Mouse (Mus musculus) embryonic facial prominence, embryonic 14.5 days (tissue): ENCODE data around the gene Irf4. TPM values are rescaled to one million over a fixed set of nuclear protein-coding genes. Genes with fewer than 3 reads are reported as not detected.

ENCODE experiments used
- ATAC-seq: fragments of 200-750 bp; cut with Nextera tagmentation; 2 replicates; pipeline ENCODE4 v1.8.0; 2017; ENCODE audit warnings: low read depth, moderate number of reproducible peaks, moderate TSS enrichment
- DNase-seq: peaks from one replicate; pipeline ENCODE4 v3.0.0-alpha.2; 2015; ENCODE audit warnings: low spot score
- H3K27ac ChIP-seq: fragments of 300-500 bp; sonication (generic); replicated peaks from 2 replicates; pipeline ENCODE4 v1.5.1; 2014; ENCODE audit warnings: low read depth, mild to moderate bottlenecking, low read length, moderate library complexity
- H3K27me3 ChIP-seq: fragments of 300-500 bp; sonication (generic); replicated peaks from 2 replicates; pipeline ENCODE4 v1.6.1; 2014; ENCODE audit warnings: low read length; ENCODE audit not compliant: control insufficient read depth, insufficient read depth
- H3K36me3 ChIP-seq: fragments of 300-500 bp; sonication (generic); 2 replicates; pipeline ENCODE4 v1.6.1; 2014; ENCODE audit warnings: low read length, mixed read lengths; ENCODE audit not compliant: control insufficient read depth, insufficient read depth
- H3K4me1 ChIP-seq: fragments of 300-500 bp; sonication (generic); 2 replicates; pipeline ENCODE4 v1.6.1; 2014; ENCODE audit warnings: antibody characterized with exemption, low read length; ENCODE audit not compliant: control insufficient read depth, insufficient read depth
- H3K4me2 ChIP-seq: fragments of 300-500 bp; sonication (generic); 2 replicates; pipeline ENCODE4 v1.6.1; 2014; ENCODE audit warnings: low read depth, mild to moderate bottlenecking, low read length, moderate library complexity, mixed read lengths
- H3K4me3 ChIP-seq: fragments of 300-500 bp; sonication (generic); 2 replicates; pipeline ENCODE4 v1.5.1; 2014; ENCODE audit warnings: low read depth, mild to moderate bottlenecking, low read length
- H3K9ac ChIP-seq: fragments of 300-500 bp; sonication (generic); 2 replicates; pipeline ENCODE4 v1.6.1; 2014; ENCODE audit warnings: low read depth, mild to moderate bottlenecking, low read length, moderate library complexity, mixed read lengths
- H3K9me3 ChIP-seq: fragments of 300-500 bp; sonication (generic); 2 replicates; pipeline ENCODE4 v1.6.1; 2016; ENCODE audit warnings: low read length; ENCODE audit not compliant: control insufficient read depth
- WGBS: fragments of 180-500 bp; shearing (Covaris S2); extraction: QIAGEN DNeasy Blood & Tissue Kit; methylation state at CpG from one replicate; pipeline ENCODE4 v1.1.7; 2014; 5-methylcytosine and 5-hydroxymethylcytosine counted together
- polyA plus RNA-seq: library from polyadenylated mRNA; unstranded; fragments of >200 nt; fragmentation: Nextera tagmentation; extraction: Ambion mirVana; gene quantifications from 2 replicates; pipeline ENCODE4 v1.2.1, GENCODE M21; 2014

Irf4 gene
- 0.20 and 0.33 TPM in 2 replicates for polyA plus RNA-seq

GRCm38 (mm10) chr13:30749021-30749556 lies at the start of gene Irf4:
Irf4 (plus strand) TSS chr13:30749226.
- Histone ChIP-seq H3K36me3 (no peaks in the 10 kb centered on the region), H3K9me3 (no peaks in the 10 kb centered on the region), H3K27ac (no peak within 1 kb of the TSS), H3K4me2 (peak within 1 kb of the TSS; percentile 68), H3K27me3 (peaks cover 58% of the 10 kb centered on the region), H3K4me3 (peak within 1 kb of the TSS; percentile 37), H3K4me1 (0 out of 2 replicates have a peak, but pooled peaks cover 12% of the 10 kb centered on the region), H3K9ac (peak within 1 kb of the TSS; percentile 45)
- under 1% methylated on average over 21 of the region's 21 CpGs for WGBS
- no peak for DNase-seq
- peak; percentile 78 for ATAC-seq

- ATAC-seq (no peak), DNase-seq (no peak)
- no peak overlapping the region for H3K4me3 ChIP-seq
- no peaks in the 10 kb centered on the region for H3K4me1 ChIP-seq
- H3K36me3 ChIP-seq, result no peaks in the 10 kb centered on the region
- H3K27me3 ChIP-seq, result no peaks in the 10 kb centered on the region
- H3K4me2 ChIP-seq, result no peak overlapping the region
- no peak overlapping the region for H3K9ac ChIP-seq
- 96% methylated on average over 5 of the region's 5 CpGs for WGBS
- no peak overlapping the region for H3K27ac ChIP-seq
- no peaks in the 10 kb centered on the region for H3K9me3 ChIP-seq
Measured at GRCm38 (mm10) chr13:30702695-30703094, 46.3 kb upstream of the Irf4 start.

DNA sequence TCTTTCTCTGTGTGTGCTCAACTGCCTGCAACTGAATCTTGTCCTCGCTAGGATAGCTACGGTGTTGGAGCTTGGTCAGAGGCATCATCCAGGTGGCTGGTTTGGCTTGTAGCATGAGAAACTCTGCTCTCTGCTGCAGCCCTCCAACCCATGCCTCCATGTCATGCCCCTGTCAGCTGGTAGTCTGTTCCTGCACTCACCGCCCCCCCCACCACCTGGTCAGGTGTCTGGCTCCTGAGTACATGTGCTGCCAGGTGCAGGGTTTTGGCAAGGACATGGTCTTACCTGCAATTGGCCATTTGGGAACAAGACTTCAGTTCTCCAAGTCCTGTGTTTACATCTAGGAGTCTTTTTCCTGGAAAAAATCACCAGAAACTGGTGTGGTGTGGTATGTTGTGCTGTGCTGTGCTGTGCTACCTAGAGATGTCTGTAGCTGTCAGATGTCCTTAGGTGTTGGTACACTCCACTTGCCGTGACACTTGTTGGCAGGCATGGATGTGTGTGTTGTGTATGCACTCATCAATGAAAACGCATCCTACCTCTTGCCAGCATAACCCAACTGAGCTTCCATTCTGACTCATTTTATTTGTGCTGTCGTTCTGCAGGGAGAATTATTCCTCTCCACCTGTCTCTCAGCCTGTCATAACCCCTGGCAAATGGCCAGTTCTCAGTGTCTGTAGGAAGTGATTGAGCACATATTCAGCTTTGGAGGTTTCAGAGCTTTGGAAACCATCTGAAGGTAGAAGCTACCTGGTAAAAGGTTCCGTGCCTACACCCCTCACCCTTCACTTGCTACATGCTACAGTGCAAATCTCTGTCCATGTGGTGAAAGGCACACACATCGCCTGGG lies 44.6 kb upstream of the Irf4 start:
- Histone ChIP-seq H3K27me3 (no peaks in the 10 kb centered on the region), H3K4me3 (no peak overlapping the region), H3K4me1 (no peaks in the 10 kb centered on the region), H3K36me3 (0 out of 2 replicates have a peak, but pooled peaks cover 9% of the 10 kb centered on the region), H3K27ac (no peak overlapping the region), H3K9ac (no peak overlapping the region), H3K4me2 (no peak overlapping the region), H3K9me3 (no peaks in the 10 kb centered on the region)
- 84% methylated on average over 8 of the region's 8 CpGs for WGBS
- DNase-seq (no peak), ATAC-seq (no peak)

DNA sequence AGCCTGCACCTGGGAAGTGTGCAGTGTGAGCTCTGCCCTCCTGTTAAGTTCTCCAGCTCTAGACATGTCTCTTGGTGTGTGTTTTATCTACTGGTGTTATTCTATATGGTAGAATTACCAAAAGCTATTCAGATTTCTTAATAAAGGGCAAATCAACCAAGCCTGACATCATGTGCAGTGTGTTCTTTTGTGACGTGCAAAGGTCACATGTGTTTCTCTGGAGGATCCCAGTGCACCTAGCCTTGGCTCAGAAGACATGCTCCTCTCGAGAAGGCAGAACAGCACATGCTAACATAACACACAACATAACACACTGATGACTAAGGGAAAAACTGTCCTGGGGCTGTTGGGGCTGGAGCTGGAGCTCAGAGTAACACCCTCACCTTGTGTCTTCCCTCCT lies 38.0 kb upstream of the Irf4 start:
- H3K9ac ChIP-seq, result no peak overlapping the region
- H3K4me1 ChIP-seq, result no peaks in the 10 kb centered on the region
- 60% methylated on average over 2 of the region's 2 CpGs for WGBS
- H3K4me3 ChIP-seq, result no peak overlapping the region
- DNase-seq (no peak), ATAC-seq (no peak)
- H3K9me3 ChIP-seq, result no peaks in the 10 kb centered on the region
- H3K4me2 ChIP-seq, result no peak overlapping the region
- no peak overlapping the region for H3K27ac ChIP-seq
- no peaks in the 10 kb centered on the region for H3K27me3 ChIP-seq
- 0 out of 2 replicates have a peak, but pooled peaks cover 9% of the 10 kb centered on the region for H3K36me3 ChIP-seq

DNA sequence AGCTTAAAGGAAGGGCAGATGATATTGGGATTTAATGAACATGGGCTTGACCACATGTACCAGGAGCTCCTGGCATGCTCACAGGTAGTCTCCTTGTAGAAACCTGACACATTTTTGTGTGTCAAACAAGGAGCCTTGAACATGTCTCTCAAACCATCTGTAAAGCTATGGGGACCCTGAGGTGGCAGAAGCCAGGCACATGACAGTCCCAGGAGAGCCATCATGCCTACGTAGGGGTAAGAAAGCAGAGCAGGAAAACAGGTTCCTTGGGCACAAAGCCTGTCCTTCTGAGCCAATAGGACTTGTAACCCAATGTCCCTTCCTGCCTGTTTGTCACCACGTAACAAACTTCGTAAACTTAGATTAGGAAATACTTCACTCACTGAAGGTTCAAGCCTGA lies 37.3 kb upstream of the Irf4 start:
- WGBS, result 97% methylated on average over 3 of the region's 3 CpGs
- H3K4me3 ChIP-seq, result no peak overlapping the region
- no peaks in the 10 kb centered on the region for H3K27me3 ChIP-seq
- H3K4me1 ChIP-seq, result no peaks in the 10 kb centered on the region
- H3K36me3 ChIP-seq, result 0 out of 2 replicates have a peak, but pooled peaks cover 9% of the 10 kb centered on the region
- H3K27ac ChIP-seq, result no peak overlapping the region
- no peak overlapping the region for H3K4me2 ChIP-seq
- no peak for DNase-seq
- no peak overlapping the region for H3K9ac ChIP-seq
- no peaks in the 10 kb centered on the region for H3K9me3 ChIP-seq
- ATAC-seq, result no peak

GRCm38 (mm10) chr13:30712280-30712679 lies 36.7 kb upstream of the Irf4 start:
- no peak for DNase-seq
- WGBS, result 79% methylated on average over 6 of the region's 6 CpGs

GRCm38 (mm10) chr13:30713621-30714020 lies 35.4 kb upstream of the Irf4 start:
- ATAC-seq, result no peak
- no peak for DNase-seq

More at GRCm38 (mm10) chr13:30712280-30712679, 36.7 kb upstream of the Irf4 start:
- H3K9me3 ChIP-seq, result no peaks in the 10 kb centered on the region
- H3K27me3 ChIP-seq, result no peaks in the 10 kb centered on the region
- H3K27ac ChIP-seq, result no peak overlapping the region
- no peak overlapping the region for H3K4me3 ChIP-seq
- no peak overlapping the region for H3K4me2 ChIP-seq
- H3K36me3 ChIP-seq, result 0 out of 2 replicates have a peak, but pooled peaks cover 9% of the 10 kb centered on the region
- H3K9ac ChIP-seq, result no peak overlapping the region
- no peaks in the 10 kb centered on the region for H3K4me1 ChIP-seq
- no peak for ATAC-seq

GRCm38 (mm10) chr13:30714552-30714951 lies 34.5 kb upstream of the Irf4 start:
- WGBS, result 78% methylated on average over 6 of the region's 6 CpGs
- H3K27me3 ChIP-seq, result no peaks in the 10 kb centered on the region
- no peaks in the 10 kb centered on the region for H3K9me3 ChIP-seq
- H3K9ac ChIP-seq, result no peak overlapping the region
- DNase-seq (no peak), ATAC-seq (no peak)
- H3K4me1 ChIP-seq, result no peaks in the 10 kb centered on the region
- H3K4me3 ChIP-seq, result no peak overlapping the region
- H3K36me3 ChIP-seq, result no peaks in the 10 kb centered on the region
- H3K4me2 ChIP-seq, result no peak overlapping the region
- no peak overlapping the region for H3K27ac ChIP-seq

More at GRCm38 (mm10) chr13:30713621-30714020, 35.4 kb upstream of the Irf4 start:
- no peaks in the 10 kb centered on the region for H3K4me1 ChIP-seq
- H3K27ac ChIP-seq, result no peak overlapping the region
- H3K4me2 ChIP-seq, result no peak overlapping the region
- 0 out of 2 replicates have a peak, but pooled peaks cover 8% of the 10 kb centered on the region for H3K36me3 ChIP-seq
- H3K27me3 ChIP-seq, result no peaks in the 10 kb centered on the region
- no peaks in the 10 kb centered on the region for H3K9me3 ChIP-seq
- H3K4me3 ChIP-seq, result no peak overlapping the region
- 70% methylated on average over 3 of the region's 3 CpGs for WGBS
- H3K9ac ChIP-seq, result no peak overlapping the region
